Mouse (Mus musculus) heart, embryonic 13.5 days (tissue): ENCODE measurements around the gene P2rx7. TPM values are rescaled to one million over a fixed set of nuclear protein-coding genes. Genes with fewer than 3 reads are reported as not detected.

Experiments used
- ATAC-seq: fragments of 200-750 bp; cut with Nextera tagmentation; 2 replicates; pipeline ENCODE4 v1.8.0; 2017; ENCODE audit warnings: moderate TSS enrichment; ENCODE audit not compliant: insufficient number of reproducible peaks, low FRiP score, low TSS enrichment; ENCODE audit errors: extremely low read depth
- H3K27ac ChIP-seq: fragments of 300-500 bp; sonication (generic); replicated peaks from 2 replicates; pipeline ENCODE4 v1.5.1; 2015; ENCODE audit warnings: moderate library complexity, mild to moderate bottlenecking, inconsistent platforms
- H3K27me3 ChIP-seq: fragments of 300-500 bp; sonication (generic); replicated peaks from 2 replicates; pipeline ENCODE4 v1.6.1; 2015; ENCODE audit warnings: mild to moderate bottlenecking, inconsistent platforms
- H3K36me3 ChIP-seq: fragments of 300-500 bp; sonication (generic); 2 replicates; pipeline ENCODE4 v1.6.1; 2015; ENCODE audit warnings: mild to moderate bottlenecking, inconsistent platforms
- H3K4me1 ChIP-seq: fragments of 300-500 bp; sonication (generic); 2 replicates; pipeline ENCODE4 v1.6.1; 2015; ENCODE audit warnings: inconsistent platforms
- H3K4me2 ChIP-seq: fragments of 300-500 bp; sonication (generic); 2 replicates; pipeline ENCODE4 v1.6.1; 2015; ENCODE audit warnings: inconsistent platforms, mild to moderate bottlenecking, moderate library complexity
- H3K4me3 ChIP-seq: fragments of 300-500 bp; sonication (generic); 2 replicates; pipeline ENCODE4 v1.5.1; 2015; ENCODE audit warnings: moderate library complexity, mild to moderate bottlenecking, inconsistent platforms
- H3K9ac ChIP-seq: fragments of 300-500 bp; sonication (generic); 2 replicates; pipeline ENCODE4 v1.6.1; 2015; ENCODE audit warnings: inconsistent platforms, mild to moderate bottlenecking, moderate library complexity
- H3K9me3 ChIP-seq: fragments of 300-500 bp; sonication (generic); 2 replicates; pipeline ENCODE4 v1.6.1; 2016; ENCODE audit warnings: inconsistent platforms
- WGBS: fragments of 180-500 bp; shearing (Covaris S2); methylation state at CpG from one replicate; pipeline ENCODE4 v1.1.7; 2015; ENCODE audit warnings: mixed read lengths; 5-methylcytosine and 5-hydroxymethylcytosine counted together
- microRNA-seq: library from miRNA; unstranded; fragments of <30 nt; microRNA quantifications from one replicate; pipeline ENCODE4, GENCODE M21; 2016
- polyA plus RNA-seq: library from polyadenylated mRNA; unstranded; fragments of >200 nt; fragmentation: Nextera tagmentation; extraction: Ambion mirVana; gene quantifications from 2 replicates; pipeline ENCODE4 v1.2.1, GENCODE M21; 2015

The P2rx7 gene
- polyA plus RNA-seq, 1 experiment from 2014 or later, result 1.6 TPM

- no peaks in the 10 kb centered on the region for H3K9me3 ChIP-seq
- WGBS, result 68% methylated on average over 8 of the region's 8 CpGs
- H3K36me3 ChIP-seq, result peaks cover 21% of the 10 kb centered on the region
- no peak overlapping the region for H3K4me3 ChIP-seq
- peaks cover 25% of the 10 kb centered on the region for H3K4me1 ChIP-seq
- no peaks in the 10 kb centered on the region for H3K27me3 ChIP-seq
- no peak for ATAC-seq
- no peak overlapping the region for H3K9ac ChIP-seq
- H3K4me2 ChIP-seq, result no peak overlapping the region
- H3K27ac ChIP-seq, result peak overlapping the region; percentile 77
These were observed 87.6 kb downstream of the P2rx7 start for GRCm38 (mm10) chr5:122731321-122731720.

- Histone ChIP-seq H3K27me3 (no peaks in the 10 kb centered on the region), H3K27ac (peak overlapping the region; percentile 77), H3K9me3 (no peaks in the 10 kb centered on the region), H3K36me3 (peaks cover 29% of the 10 kb centered on the region), H3K4me3 (no peak overlapping the region), H3K9ac (peak overlapping the region; percentile 12; the same call in 1 of the 2 replicates), H3K4me2 (peak overlapping the region; percentile 34), H3K4me1 (peaks cover 25% of the 10 kb centered on the region)
- no peak; the same call in 1 of the 2 replicates for ATAC-seq
- WGBS, result 37% methylated on average over 15 of the region's 15 CpGs
These were observed 88.4 kb downstream of the P2rx7 start for GRCm38 (mm10) chr5:122731991-122732673.

GRCm38 (mm10) chr5:122733881-122734280, 90.2 kb downstream of the P2rx7 start:
- Histone ChIP-seq H3K4me2 (peak overlapping the region; percentile 27), H3K27ac (no peak overlapping the region), H3K4me1 (peaks cover 25% of the 10 kb centered on the region), H3K9me3 (no peaks in the 10 kb centered on the region), H3K4me3 (no peak overlapping the region), H3K27me3 (no peaks in the 10 kb centered on the region), H3K36me3 (peaks cover 20% of the 10 kb centered on the region), H3K9ac (no peak overlapping the region)
- 56% methylated on average over 17 of the region's 17 CpGs for WGBS
- no peak for ATAC-seq

- 85% methylated on average over 7 of the region's 7 CpGs for WGBS
- ATAC-seq, result no peak
- Histone ChIP-seq H3K9ac (no peak overlapping the region), H3K36me3 (peaks cover 20% of the 10 kb centered on the region), H3K4me1 (peaks cover 23% of the 10 kb centered on the region), H3K27me3 (no peaks in the 10 kb centered on the region), H3K4me2 (no peak overlapping the region), H3K9me3 (no peaks in the 10 kb centered on the region), H3K4me3 (no peak overlapping the region), H3K27ac (no peak overlapping the region)
These were observed 92.1 kb downstream of the P2rx7 start for GRCm38 (mm10) chr5:122735853-122736252.

- Histone ChIP-seq H3K9me3 (no peaks in the 10 kb centered on the region), H3K36me3 (peaks cover 29% of the 10 kb centered on the region), H3K4me1 (peaks cover 17% of the 10 kb centered on the region), H3K27me3 (no peaks in the 10 kb centered on the region), H3K9ac (no peak overlapping the region), H3K4me2 (no peak overlapping the region), H3K27ac (no peak overlapping the region), H3K4me3 (no peak overlapping the region)
- ATAC-seq, result no peak
- WGBS, result 85% methylated on average over 15 of the region's 15 CpGs
These were observed 93.0 kb downstream of the P2rx7 start for GRCm38 (mm10) chr5:122736761-122737160.

Small RNA genes lying within 50 kb of the gene (microRNA-seq; reads per million reads assigned to microRNA genes)
- gene Mir8115, result not detected

Other genes starting within 250 kb of the P2rx7 start
- 35.5 and 36.4 TPM in 2 replicates for gene Anapc7, start 222.2 kb upstream of the P2rx7 start, polyA plus RNA-seq
- gene Atp2a2, start 141.7 kb upstream of the P2rx7 start, polyA plus RNA-seq, result 221 and 227 TPM in 2 replicates
- 23.8 and 30.7 TPM in 2 replicates for gene Ift81, start 29.4 kb upstream of the P2rx7 start, polyA plus RNA-seq
- 14.4 and 18.8 TPM in 2 replicates for gene P2rx4, start 63.6 kb downstream of the P2rx7 start, polyA plus RNA-seq
- gene Camkk2, start 135.5 kb downstream of the P2rx7 start, polyA plus RNA-seq, result 14.0 and 14.5 TPM in 2 replicates
- 293 and 310 TPM in 2 replicates for gene Anapc5, start 177.4 kb downstream of the P2rx7 start, polyA plus RNA-seq
- gene Rnf34, start 206.1 kb downstream of the P2rx7 start, polyA plus RNA-seq, result 26.4 and 29.8 TPM in 2 replicates